Mouse (Mus musculus): ENCODE results near the gene Tspan10. TPM values are rescaled to one million over a fixed set of nuclear protein-coding genes. Genes with fewer than 3 reads are reported as not detected.

Tspan10 gene
- polyA plus RNA-seq, 1 experiment from 2014 or later = not detected

GRCm38 (mm10) chr11:120457772-120458751 is 15.6 kb downstream of the Tspan10 start, which contains the start of the genes Oxld1 and Ccdc137:
Gene Oxld1, minus strand, starts transcription at chr11:120458068.
Gene Ccdc137, plus strand, starts transcription at chr11:120458115.
- Histone ChIP-seq H3K9ac (peak within 1 kb of the TSS; percentile 96), H3K9me3 (no peaks in the 10 kb centered on the region), H3K4me2 (peak within 1 kb of the TSS; percentile 89), H3K4me1 (peaks cover 15% of the 10 kb centered on the region), H3K36me3 (peaks cover 29% of the 10 kb centered on the region), H3K27ac (peak within 1 kb of the TSS; percentile 83), H3K27me3 (replicated peaks) (no peaks in the 10 kb centered on the region), H3K4me3 (replicated peaks) (peak within 1 kb of the TSS; percentile 80)
- ATAC-seq (ENCODE audit: insufficient read depth, low FRiP score, low read depth) = peak; percentile 92
- WGBS = 4% methylated on average over 62 of the region's 62 CpGs

- Histone ChIP-seq H3K4me1 (peaks cover 15% of the 10 kb centered on the region), H3K27me3 (replicated peaks) (no peaks in the 10 kb centered on the region), H3K4me2 (peak overlapping the region; percentile 89), H3K9me3 (no peaks in the 10 kb centered on the region), H3K9ac (peak overlapping the region; percentile 96; the same call in 1 of the 2 replicates), H3K36me3 (peaks cover 29% of the 10 kb centered on the region), H3K4me3 (replicated peaks) (peak overlapping the region; percentile 80), H3K27ac (0 out of 2 replicates have a peak overlapping the region, but pooled peaks have one; percentile 83)
- 59% methylated on average over 6 of the region's 6 CpGs for WGBS
- no peak for ATAC-seq (ENCODE audit: insufficient read depth, low FRiP score, low read depth)
These were observed 16.6 kb downstream of the Tspan10 start for GRCm38 (mm10) chr11:120458847-120459597.

GRCm38 (mm10) chr11:120463536-120463935 is 21.1 kb downstream of the Tspan10 start:
- no peak overlapping the region for H3K4me2 ChIP-seq
- H3K9me3 ChIP-seq = no peaks in the 10 kb centered on the region
- 91% methylated on average over 2 of the region's 2 CpGs for WGBS
- no peak overlapping the region for H3K4me3 ChIP-seq (replicated peaks)
- H3K27me3 ChIP-seq (replicated peaks) = no peaks in the 10 kb centered on the region
- ATAC-seq (ENCODE audit: insufficient read depth, low FRiP score, low read depth) = no peak
- H3K36me3 ChIP-seq = peaks cover 25% of the 10 kb centered on the region
- no peak overlapping the region for H3K9ac ChIP-seq
- peaks cover 24% of the 10 kb centered on the region for H3K4me1 ChIP-seq
- H3K27ac ChIP-seq = no peak overlapping the region

- Histone ChIP-seq H3K27ac (no peak overlapping the region), H3K9ac (no peak overlapping the region), H3K4me3 (replicated peaks) (no peak overlapping the region), H3K4me1 (peaks cover 20% of the 10 kb centered on the region), H3K9me3 (no peaks in the 10 kb centered on the region), H3K4me2 (no peak overlapping the region), H3K27me3 (replicated peaks) (no peaks in the 10 kb centered on the region), H3K36me3 (peaks cover 25% of the 10 kb centered on the region)
- ATAC-seq (ENCODE audit: insufficient read depth, low FRiP score, low read depth) = no peak
- 89% methylated on average over 5 of the region's 5 CpGs for WGBS
These were observed 21.9 kb downstream of the Tspan10 start for GRCm38 (mm10) chr11:120464365-120464764.

GRCm38 (mm10) chr11:120465521-120465920 is 23.1 kb downstream of the Tspan10 start:
- Histone ChIP-seq H3K4me3 (replicated peaks) (no peak overlapping the region), H3K36me3 (peaks cover 29% of the 10 kb centered on the region), H3K27ac (no peak overlapping the region), H3K27me3 (replicated peaks) (no peaks in the 10 kb centered on the region), H3K4me2 (no peak overlapping the region), H3K9me3 (no peaks in the 10 kb centered on the region), H3K4me1 (peaks cover 18% of the 10 kb centered on the region), H3K9ac (no peak overlapping the region)
- WGBS = 90% methylated on average over 4 of the region's 4 CpGs
- no peak for ATAC-seq (ENCODE audit: insufficient read depth, low FRiP score, low read depth)

GRCm38 (mm10) chr11:120467051-120467735 is 24.7 kb downstream of the Tspan10 start, which contains the start of gene Arl16:
Gene Arl16, minus strand, starts transcription at chr11:120467607.
- H3K9ac ChIP-seq = peak within 1 kb of the TSS; percentile 90
- H3K36me3 ChIP-seq = peaks cover 30% of the 10 kb centered on the region
- peak within 1 kb of the TSS; percentile 81 for H3K4me2 ChIP-seq
- whole genome bisulfite sequencing = under 1% methylated on average over 54 of the region's 54 CpGs
- peak; percentile 100 for ATAC-seq (ENCODE audit: insufficient read depth, low FRiP score, low read depth)
- peak within 1 kb of the TSS; percentile 60; the same call in 1 of the 2 replicates for H3K27ac ChIP-seq
- H3K4me3 ChIP-seq (replicated peaks) = peak within 1 kb of the TSS; percentile 94
- H3K4me1 ChIP-seq = peaks cover 18% of the 10 kb centered on the region
- no peaks in the 10 kb centered on the region for H3K9me3 ChIP-seq
- H3K27me3 ChIP-seq (replicated peaks) = no peaks in the 10 kb centered on the region

- Histone ChIP-seq H3K9ac (peak overlapping the region; percentile 90), H3K36me3 (peaks cover 30% of the 10 kb centered on the region), H3K4me2 (peak overlapping the region; percentile 65), H3K4me1 (peaks cover 18% of the 10 kb centered on the region), H3K27ac (peak overlapping the region; percentile 48; the same call in 1 of the 2 replicates), H3K27me3 (replicated peaks) (no peaks in the 10 kb centered on the region), H3K4me3 (replicated peaks) (peak overlapping the region; percentile 94), H3K9me3 (no peaks in the 10 kb centered on the region)
- WGBS = under 1% methylated on average over 33 of the region's 33 CpGs
- no peak for ATAC-seq (ENCODE audit: insufficient read depth, low FRiP score, low read depth)
These were observed 25.3 kb downstream of the Tspan10 start for GRCm38 (mm10) chr11:120467736-120468092.

- no peak overlapping the region for H3K27ac ChIP-seq
- no peak for ATAC-seq (ENCODE audit: insufficient read depth, low FRiP score, low read depth)
- 88% methylated on average over 6 of the region's 6 CpGs for WGBS
These were observed 29.6 kb downstream of the Tspan10 start for GRCm38 (mm10) chr11:120472052-120472451.

GRCm38 (mm10) chr11:120483448-120483934 is 41.0 kb downstream of the Tspan10 start:
- H3K9me3 ChIP-seq = no peaks in the 10 kb centered on the region
- H3K4me3 ChIP-seq (replicated peaks) = 0 out of 2 replicates have a peak overlapping the region, but pooled peaks have one; percentile 100
- 85% methylated on average over 7 of the region's 7 CpGs for WGBS
- H3K4me2 ChIP-seq = peak overlapping the region; percentile 82
- H3K4me1 ChIP-seq = peaks cover 10% of the 10 kb centered on the region
- no peak overlapping the region for H3K9ac ChIP-seq
- H3K27ac ChIP-seq = peak overlapping the region; percentile 84; the same call in 1 of the 2 replicates
- no peak for ATAC-seq (ENCODE audit: insufficient read depth, low FRiP score, low read depth)
- H3K27me3 ChIP-seq (replicated peaks) = no peaks in the 10 kb centered on the region
- H3K36me3 ChIP-seq = peaks cover 60% of the 10 kb centered on the region

More at GRCm38 (mm10) chr11:120472052-120472451, 29.6 kb downstream of the Tspan10 start:
- peaks cover 59% of the 10 kb centered on the region for H3K36me3 ChIP-seq
- no peaks in the 10 kb centered on the region for H3K9me3 ChIP-seq
- H3K27me3 ChIP-seq (replicated peaks) = no peaks in the 10 kb centered on the region
- H3K4me3 ChIP-seq (replicated peaks) = no peak overlapping the region
- H3K9ac ChIP-seq = no peak overlapping the region
- H3K4me2 ChIP-seq = no peak overlapping the region
- H3K4me1 ChIP-seq = peaks cover 10% of the 10 kb centered on the region

GRCm38 (mm10) chr11:120484265-120484981 is 42.0 kb downstream of the Tspan10 start, which contains the start of gene Mrpl12:
Gene Mrpl12, plus strand, starts transcription at chr11:120484613.
- H3K4me3 ChIP-seq (replicated peaks) = peak within 1 kb of the TSS; percentile 100
- H3K4me1 ChIP-seq = peaks cover 11% of the 10 kb centered on the region
- H3K9me3 ChIP-seq = no peaks in the 10 kb centered on the region
- WGBS = under 1% methylated on average over 59 of the region's 60 CpGs
- peak within 1 kb of the TSS; percentile 82 for H3K4me2 ChIP-seq
- H3K9ac ChIP-seq = peak within 1 kb of the TSS; percentile 97
- peak; percentile 91 for ATAC-seq (ENCODE audit: insufficient read depth, low FRiP score, low read depth)
- no peaks in the 10 kb centered on the region for H3K27me3 ChIP-seq (replicated peaks)
- peak within 1 kb of the TSS; percentile 84 for H3K27ac ChIP-seq
- peaks cover 56% of the 10 kb centered on the region for H3K36me3 ChIP-seq
